Mouse (Mus musculus): ENCODE measurements at regions not wholly inside any gene's neighbourhood (a gene's known extent, or its start where the extent isn't known, plus 50 kb on each side); places are given as distances from the start of the nearest gene placed in this dataset.
"Not testable (repeated sequence)": the region's sequence is repeated elsewhere in the genome, so short reads cannot be mapped to it uniquely, and the experiment has no call there.

DNA sequence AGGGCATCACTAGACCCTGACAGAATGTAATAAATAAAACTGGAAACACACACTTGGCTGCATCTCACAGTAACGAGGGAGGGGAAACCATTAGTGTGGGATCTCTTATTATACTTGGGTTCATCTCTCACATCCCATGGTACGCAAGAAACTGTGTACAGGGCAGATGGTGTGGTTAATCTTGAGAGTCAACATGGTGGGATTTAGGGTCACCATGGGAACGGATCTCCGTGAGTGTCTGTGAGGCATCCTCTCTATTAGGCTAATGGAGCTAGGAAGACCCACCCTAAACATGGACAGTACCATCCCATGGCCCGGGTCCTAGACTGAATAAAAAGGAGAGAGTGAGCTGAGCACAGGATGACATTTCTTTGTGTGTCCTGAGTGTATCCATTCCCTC, 130.1 kb upstream of the Dapk1 start:
- DNase-seq (ENCODE audit: low read depth), result no peak

GRCm38 (mm10) chr13:60476366-60476765, 125.4 kb upstream of the Dapk1 start:
- DNase-seq (ENCODE audit: low read depth), result no peak

- DNase-seq (ENCODE audit: low read depth), result no peak
Measured at GRCm38 (mm10) chr13:60478301-60478700, 123.4 kb upstream of the Dapk1 start.

DNA sequence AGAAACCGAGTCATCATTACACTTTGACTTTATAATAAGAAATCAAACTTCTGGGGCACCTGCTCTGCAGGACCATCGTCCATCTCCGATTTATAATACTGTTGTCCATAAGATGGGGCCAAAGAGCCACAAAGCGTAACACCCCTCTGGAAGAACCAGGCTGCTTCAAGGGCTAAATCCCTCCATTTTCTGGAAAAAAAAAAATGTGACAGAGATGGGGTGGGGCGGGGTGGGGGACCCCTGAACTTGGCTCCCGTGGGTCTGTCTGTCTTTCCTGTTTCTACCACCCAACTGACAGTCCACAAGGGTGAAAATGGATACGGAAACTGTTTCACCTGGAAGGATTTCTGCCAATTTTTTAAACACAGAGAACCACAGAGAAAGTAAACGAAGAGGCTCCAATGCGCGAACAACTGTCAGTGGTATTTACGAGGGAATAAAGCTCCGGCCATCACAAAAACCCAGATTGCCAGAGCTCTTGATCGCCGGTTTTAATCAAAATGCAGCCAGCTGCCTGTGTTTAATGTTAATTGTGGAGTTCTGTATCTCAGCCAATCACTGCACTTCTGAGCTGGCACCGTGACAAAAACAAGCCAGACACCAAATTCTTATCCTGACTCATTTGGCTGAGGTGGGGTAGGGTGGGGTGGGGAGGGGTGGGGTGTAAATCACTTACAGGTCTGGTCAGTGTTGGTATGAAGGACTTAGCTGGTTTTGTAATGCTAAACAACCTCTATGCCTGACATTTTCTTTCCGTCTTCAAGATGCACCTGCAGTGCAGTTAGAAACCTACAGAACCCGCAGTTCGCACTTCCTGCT, 122.5 kb upstream of the Dapk1 start:
- DNase-seq (ENCODE audit: low read depth), result no peak

DNA sequence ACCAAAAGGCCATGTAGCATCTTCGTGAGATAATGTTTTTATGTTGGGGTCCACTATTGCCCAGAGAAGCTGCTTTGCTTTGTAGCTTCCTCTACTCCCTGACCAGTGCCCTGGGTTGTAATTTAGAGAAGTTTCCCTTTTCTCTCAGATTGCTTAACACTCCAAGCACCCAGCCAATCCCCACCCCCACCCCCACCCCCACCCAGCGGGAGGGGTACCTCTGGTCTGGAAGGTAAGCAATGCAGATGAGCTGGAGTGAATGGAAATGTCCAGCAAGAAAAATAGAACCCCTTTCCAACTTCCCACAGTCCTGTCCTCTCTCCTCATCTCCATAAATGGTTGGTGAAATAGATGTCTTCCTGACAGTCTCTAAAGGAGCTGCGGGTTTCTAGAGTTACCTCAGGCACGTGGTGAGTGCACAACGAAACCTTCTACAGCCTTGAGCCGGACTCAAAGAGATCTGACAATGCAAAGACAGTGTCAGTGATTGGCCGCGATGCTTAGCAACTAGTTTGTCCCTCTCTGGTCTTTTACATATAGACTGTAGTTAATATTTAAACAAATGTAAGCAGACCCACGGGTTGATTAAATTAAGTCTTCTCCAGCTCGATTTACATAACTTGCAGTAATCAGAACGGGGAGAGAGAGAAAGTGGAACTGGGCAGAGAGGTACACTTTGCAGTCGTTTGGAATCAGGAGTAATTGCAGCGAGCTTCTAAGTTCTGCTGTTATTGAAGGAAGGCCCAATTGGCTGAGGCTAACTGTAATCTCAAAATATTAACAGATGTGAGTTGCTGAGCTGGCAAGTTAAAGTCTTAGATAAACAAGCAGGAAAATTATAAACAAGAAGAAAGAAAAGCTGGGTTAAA, 121.7 kb upstream of the Dapk1 start:
- DNase-seq (ENCODE audit: low read depth), result no peak

GRCm38 (mm10) chr13:60480731-60481431, 120.9 kb upstream of the Dapk1 start:
- no peak for DNase-seq (ENCODE audit: low read depth)

DNA sequence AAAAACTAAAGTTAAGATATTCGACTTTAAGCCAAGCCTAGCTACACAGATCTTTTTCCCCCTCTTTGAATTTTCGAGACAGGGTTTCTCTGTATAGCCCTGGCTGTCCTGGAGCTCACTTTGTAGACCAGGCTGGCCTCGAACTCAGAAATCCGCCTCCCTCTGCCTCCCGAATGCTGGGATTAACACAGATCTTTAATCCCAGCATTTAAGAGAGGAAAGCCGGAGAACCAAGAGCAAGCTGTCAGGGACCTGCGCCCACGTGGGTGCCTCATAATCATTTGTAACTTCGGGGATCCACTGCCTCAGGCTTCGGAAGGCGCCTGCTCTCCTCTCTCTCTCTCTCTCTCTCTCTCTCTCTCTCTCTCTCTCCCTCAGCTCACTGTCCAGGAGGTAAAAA, 120.3 kb upstream of the Dapk1 start:
- not testable (repeated sequence) for DNase-seq (ENCODE audit: low read depth)

GRCm38 (mm10) chr13:60481946-60482345, 119.8 kb upstream of the Dapk1 start:
- no peak for DNase-seq (ENCODE audit: low read depth)

GRCm38 (mm10) chr13:60486105-60486504, 115.6 kb upstream of the Dapk1 start:
- no peak for DNase-seq (ENCODE audit: low read depth)

- no peak for DNase-seq (ENCODE audit: low read depth)
Measured at GRCm38 (mm10) chr13:60486871-60487270, 114.9 kb upstream of the Dapk1 start.

DNA sequence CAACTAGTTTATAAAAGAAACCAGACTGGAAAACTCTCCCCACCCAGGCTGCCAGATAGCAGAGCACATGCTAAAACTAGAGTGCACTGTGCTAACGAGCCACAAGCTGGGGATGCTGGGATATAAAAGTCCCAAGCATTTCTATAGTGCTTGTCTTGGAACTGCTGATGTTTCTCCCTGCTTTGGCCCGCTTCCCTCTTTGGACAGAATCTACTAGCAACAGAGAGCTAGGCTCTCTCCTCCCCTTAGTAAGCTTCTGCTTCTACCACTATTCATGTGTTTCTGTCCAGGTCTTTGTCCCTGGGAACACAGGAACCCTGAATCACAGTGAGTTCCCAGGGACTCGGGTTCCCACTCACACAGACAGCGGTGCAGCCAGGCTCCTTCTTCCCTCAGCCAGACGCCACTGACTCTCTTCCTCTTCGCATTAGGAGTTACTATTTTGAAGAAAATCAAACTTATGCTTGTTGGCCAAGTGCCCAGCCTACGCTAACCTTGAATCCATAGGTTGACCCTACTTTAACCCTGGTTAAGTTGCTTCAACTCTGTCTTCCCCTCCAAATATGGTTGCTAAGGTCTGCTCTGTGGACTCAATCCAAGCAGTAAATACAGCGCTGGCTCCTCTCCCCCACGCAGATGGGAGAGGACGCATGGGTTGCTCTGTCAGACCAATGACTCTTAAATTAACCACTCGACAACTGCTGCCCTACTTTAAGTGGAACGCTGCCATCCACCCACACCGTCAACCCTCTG, 113.4 kb upstream of the Dapk1 start:
- no peak for DNase-seq (ENCODE audit: low read depth)

DNA sequence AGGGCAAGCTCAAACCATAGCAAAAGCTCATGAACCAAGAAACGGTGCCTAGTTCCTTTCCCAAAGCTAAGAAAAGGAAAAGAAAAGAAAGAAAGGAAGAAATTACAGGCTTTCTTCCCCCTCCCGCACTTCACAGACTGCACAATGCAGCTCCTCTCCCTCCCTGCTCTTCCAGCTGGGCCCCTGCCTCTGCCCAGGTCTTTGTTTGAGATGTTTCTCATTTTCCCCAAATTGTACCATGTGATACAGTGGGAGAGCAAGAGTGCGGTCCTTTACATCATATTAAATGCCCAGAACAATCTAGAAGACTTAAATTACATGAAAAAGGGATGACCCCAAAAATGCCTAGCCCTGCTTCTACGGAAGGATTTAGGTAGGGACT, 112.9 kb upstream of the Dapk1 start:
- DNase-seq (ENCODE audit: low read depth), result no peak

DNA sequence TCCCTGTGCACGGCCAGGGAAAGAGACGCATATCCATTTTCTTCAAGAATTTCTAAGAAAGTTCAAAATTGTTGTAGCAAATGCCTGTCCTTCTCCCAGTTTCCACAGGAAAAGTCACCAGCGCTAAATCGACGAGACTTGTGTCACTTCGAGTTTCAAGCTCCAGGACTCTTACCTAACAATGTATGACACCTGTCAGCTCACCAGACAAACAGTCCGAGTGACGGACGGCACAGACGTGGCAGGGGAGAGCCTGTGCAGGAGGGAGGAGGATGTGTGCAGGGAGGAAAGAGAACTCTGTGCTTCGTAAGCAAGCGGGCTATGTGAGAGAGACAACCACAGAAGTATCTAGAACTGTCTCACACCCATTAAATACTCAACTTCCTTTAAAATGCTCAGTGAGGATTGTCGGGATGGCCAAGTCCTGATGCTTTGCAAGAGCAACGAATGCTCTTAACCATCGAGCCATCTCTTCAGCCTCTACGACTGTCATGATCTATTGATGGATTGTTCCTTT, 109.7 kb upstream of the Dapk1 start:
- DNase-seq (ENCODE audit: low read depth), result no peak

DNA sequence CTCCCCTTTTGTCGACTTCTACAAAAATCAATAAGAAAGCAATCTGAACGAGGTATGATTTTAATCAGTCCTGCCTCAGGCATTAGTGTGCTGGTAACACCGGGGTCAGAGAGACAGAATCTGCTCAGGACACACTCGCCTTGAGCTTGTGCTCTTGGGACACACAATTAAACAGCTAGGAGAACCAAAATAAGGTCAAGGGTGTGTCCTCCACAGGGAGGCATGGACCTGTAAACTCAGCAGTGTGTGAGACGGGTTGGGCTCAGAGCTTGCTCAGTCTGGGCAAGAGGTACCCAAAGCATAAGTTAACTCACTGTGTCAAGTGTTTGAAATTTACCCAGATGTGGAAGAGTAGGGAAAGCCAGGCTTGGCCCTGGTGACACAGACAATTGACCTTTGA, 107.9 kb upstream of the Dapk1 start:
- no peak for DNase-seq (ENCODE audit: low read depth)

- no peak for DNase-seq (ENCODE audit: low read depth)
Measured at GRCm38 (mm10) chr13:60497714-60498400, 103.9 kb upstream of the Dapk1 start.

DNA sequence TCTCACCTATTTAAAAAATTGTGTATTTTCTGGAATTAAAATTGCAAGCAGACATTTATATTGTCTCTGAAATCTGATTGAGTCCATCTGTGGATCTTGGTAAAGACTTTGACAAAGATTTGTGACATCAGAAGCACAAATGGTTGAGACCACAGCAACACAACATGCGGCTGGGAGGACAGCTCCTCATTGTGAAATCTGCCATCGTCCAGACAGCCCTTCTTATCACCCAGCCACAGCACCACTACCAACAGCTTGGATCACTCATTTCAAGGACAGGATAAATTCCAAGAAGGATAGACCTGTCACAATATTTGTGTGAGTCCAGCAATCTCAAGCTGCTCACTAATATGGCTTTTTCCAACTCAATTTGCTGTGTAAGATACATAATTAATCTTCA, 97.6 kb upstream of the Dapk1 start:
- no peak for DNase-seq (ENCODE audit: low read depth)

DNA sequence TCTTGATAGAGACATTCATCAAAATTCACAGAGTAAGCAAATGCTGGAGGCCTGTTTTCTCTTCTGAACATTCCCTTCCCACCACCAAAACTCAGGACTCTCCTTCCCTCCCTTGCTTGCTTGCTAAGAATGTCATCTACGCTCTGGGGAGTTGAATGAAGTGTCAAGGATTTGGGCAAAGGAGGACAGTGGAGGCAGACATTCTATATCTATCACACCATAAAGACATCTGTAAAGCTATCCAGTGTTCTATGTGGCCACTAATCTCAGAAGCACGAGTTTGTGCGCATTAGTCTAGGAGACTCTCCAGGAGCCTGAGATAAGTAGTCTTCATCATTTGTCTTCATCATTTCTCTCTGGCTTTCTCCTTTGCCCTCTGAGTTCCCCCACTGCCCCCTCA, 94.1 kb upstream of the Dapk1 start:
- no peak for DNase-seq (ENCODE audit: low read depth)

DNA sequence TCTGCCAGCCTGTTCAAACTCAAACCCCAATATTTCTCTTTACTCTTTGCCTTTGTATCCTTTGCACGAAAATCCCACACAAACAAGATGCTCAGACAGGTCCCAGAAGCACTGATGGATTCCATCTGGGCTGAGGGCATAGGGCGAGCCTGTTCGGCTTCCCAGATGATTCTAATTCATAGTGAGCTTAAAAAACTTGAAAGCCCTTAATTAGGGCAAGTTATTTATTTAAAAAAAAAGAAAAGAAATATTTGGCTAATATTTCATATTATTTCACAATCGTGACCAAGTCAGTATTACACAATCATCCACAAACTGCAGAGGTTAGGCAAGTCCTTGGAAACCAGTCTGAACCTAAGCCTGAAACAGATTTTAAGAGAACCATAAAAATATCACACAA, 93.7 kb upstream of the Dapk1 start:
- no peak for DNase-seq (ENCODE audit: low read depth)

GRCm38 (mm10) chr13:60508856-60509255, 92.9 kb upstream of the Dapk1 start:
- DNase-seq (ENCODE audit: low read depth), result no peak

- no peak for DNase-seq (ENCODE audit: low read depth)
Measured at GRCm38 (mm10) chr13:60511101-60511500, 90.6 kb upstream of the Dapk1 start.

DNA sequence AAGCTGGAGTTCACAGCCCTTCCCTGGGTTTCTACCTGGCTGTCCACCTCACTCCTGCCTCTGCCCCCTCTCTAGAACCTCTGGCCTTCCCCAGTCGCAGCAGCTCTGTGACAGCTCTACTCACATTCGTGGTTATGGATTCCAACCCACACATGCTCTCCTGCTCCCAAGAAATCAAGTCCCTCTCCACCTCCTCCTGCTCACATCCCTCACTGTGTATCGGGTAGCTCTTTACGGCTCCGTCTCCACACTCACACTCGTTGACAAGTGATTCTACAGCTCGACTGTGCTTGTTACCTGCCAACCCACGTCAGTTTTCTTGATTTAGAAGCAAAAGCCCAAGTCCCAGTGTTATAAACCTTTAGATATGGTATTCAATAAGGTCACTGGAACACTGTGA, 90.1 kb upstream of the Dapk1 start:
- no peak for DNase-seq (ENCODE audit: low read depth)

All from c-Kit-positive CD71-positive TER-119-negative erythroid progenitor cells, embryonic 14.5 days (primary cell).